Mouse (Mus musculus): Measurements from ENCODE around the gene Erlec1. TPM values are rescaled to one million over a fixed set of nuclear protein-coding genes. Genes with fewer than 3 reads are reported as not detected.

The Erlec1 gene
- polyA plus RNA-seq, 1 experiment from 2014 or later, result 12.7 TPM

DNA sequence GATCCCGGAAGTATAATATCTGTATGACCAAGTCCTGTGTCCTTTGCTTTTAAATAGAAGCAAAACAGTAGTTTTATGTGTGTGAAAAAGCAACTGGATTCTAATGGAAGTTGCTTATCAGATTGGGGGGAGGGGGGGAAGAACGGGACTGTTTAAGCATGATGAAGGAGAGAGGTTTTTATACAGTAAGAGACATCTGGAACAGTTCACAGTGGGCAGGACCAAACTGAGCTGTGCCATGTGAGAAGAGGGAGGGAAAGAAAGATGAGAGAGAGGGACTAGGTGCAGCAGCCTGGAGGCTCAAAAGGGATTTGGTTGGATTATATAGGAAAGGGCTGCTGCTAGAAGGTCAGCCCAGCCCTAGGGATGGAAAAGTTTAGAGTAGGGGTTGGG is 32.5 kb upstream of the Erlec1 start:
- Histone ChIP-seq H3K9me3 (ENCODE audit: control insufficient read depth) (no peaks in the 10 kb centered on the region), H3K27me3 (replicated peaks; ENCODE audit: control insufficient read depth, insufficient read depth, low read length) (no peaks in the 10 kb centered on the region), H3K4me2 (replicated peaks; ENCODE audit: low read depth) (peak overlapping the region; percentile 80), H3K9ac (ENCODE audit: low read depth, low read length) (peak overlapping the region; percentile 67), H3K27ac (ENCODE audit: low read depth, low read length) (peak overlapping the region; percentile 68; the same call in 1 of the 2 replicates), H3K36me3 (ENCODE audit: control insufficient read depth, insufficient read depth) (no peaks in the 10 kb centered on the region), H3K4me1 (replicated peaks; ENCODE audit: control insufficient read depth, insufficient read depth, low read length) (no peaks in the 10 kb centered on the region), H3K4me3 (ENCODE audit: low read depth, low read length) (peak overlapping the region; percentile 56)
- peak; percentile 73 for ATAC-seq
- TF ChIP-seq CTCF (IDR thresholded peaks at IDR 0.05; ENCODE audit: low read depth), result no peak
- WGBS, result 4% methylated on average over 2 of the region's 2 CpGs

DNA sequence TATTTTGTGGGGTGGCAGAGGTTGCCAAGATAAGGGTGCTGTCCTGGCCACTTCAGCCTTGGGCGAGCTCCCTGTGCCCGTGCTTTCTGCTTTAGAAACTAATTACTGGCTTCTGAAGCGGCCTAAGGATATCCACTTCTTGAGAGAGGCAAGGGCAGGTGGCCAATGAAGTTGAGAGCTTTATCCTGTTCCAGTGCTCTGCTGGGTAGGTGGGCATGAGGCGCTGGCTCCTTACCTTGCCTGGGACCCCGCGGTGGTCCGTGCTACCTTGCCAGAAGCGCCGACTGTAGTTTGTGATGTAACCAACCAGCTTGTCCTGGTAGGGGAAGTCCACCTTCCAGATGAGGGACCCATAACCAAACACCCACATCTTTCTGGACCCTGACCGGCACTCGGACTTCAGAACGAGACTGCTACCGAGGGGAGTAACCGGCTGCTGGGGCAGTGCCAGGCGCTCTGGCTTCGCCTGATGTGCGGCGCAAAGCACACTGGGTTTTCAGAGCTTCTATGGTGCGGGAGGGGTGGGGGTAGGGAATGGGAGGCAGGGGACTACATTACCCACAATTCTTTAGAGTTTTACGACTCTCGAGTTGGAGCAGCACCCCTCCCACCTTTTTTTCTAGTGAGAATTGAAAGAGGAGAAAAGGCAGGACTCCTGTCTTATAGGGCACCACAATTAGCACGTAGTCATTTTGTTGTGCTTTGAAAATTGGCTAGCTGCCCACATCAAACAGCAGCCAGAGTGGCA is 31.9 kb upstream of the Erlec1 start, which contains the start of gene Chac2:
Chac2 (minus strand) TSS at position 474 of the 748 bp plus-strand sequence.
- WGBS, result 2% methylated on average over 22 of the region's 22 CpGs

DNA sequence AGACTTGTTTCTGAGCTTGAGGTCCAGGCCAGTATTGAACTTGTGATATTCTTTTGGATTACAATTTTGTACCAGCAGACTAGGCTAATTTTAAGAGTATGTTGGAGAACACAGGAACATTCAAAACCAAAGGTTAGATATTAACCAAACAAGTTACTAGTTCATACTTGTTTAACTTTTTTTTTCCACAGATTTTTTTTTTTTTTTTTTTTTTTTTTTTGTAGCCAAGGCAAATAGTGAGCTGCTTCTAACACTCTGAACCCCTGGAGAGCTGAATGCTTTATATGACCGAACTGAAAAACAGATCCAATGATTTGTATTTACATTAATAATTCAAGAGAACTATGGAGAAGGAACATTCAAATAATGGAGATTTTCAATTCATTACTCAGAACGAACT is 31.1 kb upstream of the Erlec1 start:
- WGBS, result 41% methylated on average over 2 of the region's 2 CpGs
- peak overlapping the region; percentile 56; the same call in 1 of the 2 replicates for H3K4me3 ChIP-seq (ENCODE audit: low read depth, low read length)
- no peaks in the 10 kb centered on the region for H3K36me3 ChIP-seq (ENCODE audit: control insufficient read depth, insufficient read depth)
- no peak for ATAC-seq
- H3K4me2 ChIP-seq (replicated peaks; ENCODE audit: low read depth), result peak overlapping the region; percentile 80
- H3K9me3 ChIP-seq (ENCODE audit: control insufficient read depth), result no peaks in the 10 kb centered on the region
- no peaks in the 10 kb centered on the region for H3K4me1 ChIP-seq (replicated peaks; ENCODE audit: control insufficient read depth, insufficient read depth, low read length)
- H3K9ac ChIP-seq (ENCODE audit: low read depth, low read length), result no peak overlapping the region
- no peaks in the 10 kb centered on the region for H3K27me3 ChIP-seq (replicated peaks; ENCODE audit: control insufficient read depth, insufficient read depth, low read length)
- H3K27ac ChIP-seq (ENCODE audit: low read depth, low read length), result no peak overlapping the region
- TF ChIP-seq CTCF (IDR thresholded peaks at IDR 0.05; ENCODE audit: low read depth), result no peak

More for the DNA sequence above, 31.9 kb upstream of the Erlec1 start, which contains the start of gene Chac2:
- Histone ChIP-seq H3K36me3 (ENCODE audit: control insufficient read depth, insufficient read depth) (no peaks in the 10 kb centered on the region), H3K4me2 (replicated peaks; ENCODE audit: low read depth) (peak within 1 kb of the TSS; percentile 80), H3K4me3 (ENCODE audit: low read depth, low read length) (peak within 1 kb of the TSS; percentile 56), H3K27me3 (replicated peaks; ENCODE audit: control insufficient read depth, insufficient read depth, low read length) (no peaks in the 10 kb centered on the region), H3K9ac (ENCODE audit: low read depth, low read length) (peak within 1 kb of the TSS; percentile 67), H3K9me3 (ENCODE audit: control insufficient read depth) (no peaks in the 10 kb centered on the region), H3K4me1 (replicated peaks; ENCODE audit: control insufficient read depth, insufficient read depth, low read length) (no peaks in the 10 kb centered on the region), H3K27ac (ENCODE audit: low read depth, low read length) (peak within 1 kb of the TSS; percentile 68)
- TF ChIP-seq CTCF (IDR thresholded peaks at IDR 0.05; ENCODE audit: low read depth), result no peak
- peak; percentile 98 for ATAC-seq

DNA sequence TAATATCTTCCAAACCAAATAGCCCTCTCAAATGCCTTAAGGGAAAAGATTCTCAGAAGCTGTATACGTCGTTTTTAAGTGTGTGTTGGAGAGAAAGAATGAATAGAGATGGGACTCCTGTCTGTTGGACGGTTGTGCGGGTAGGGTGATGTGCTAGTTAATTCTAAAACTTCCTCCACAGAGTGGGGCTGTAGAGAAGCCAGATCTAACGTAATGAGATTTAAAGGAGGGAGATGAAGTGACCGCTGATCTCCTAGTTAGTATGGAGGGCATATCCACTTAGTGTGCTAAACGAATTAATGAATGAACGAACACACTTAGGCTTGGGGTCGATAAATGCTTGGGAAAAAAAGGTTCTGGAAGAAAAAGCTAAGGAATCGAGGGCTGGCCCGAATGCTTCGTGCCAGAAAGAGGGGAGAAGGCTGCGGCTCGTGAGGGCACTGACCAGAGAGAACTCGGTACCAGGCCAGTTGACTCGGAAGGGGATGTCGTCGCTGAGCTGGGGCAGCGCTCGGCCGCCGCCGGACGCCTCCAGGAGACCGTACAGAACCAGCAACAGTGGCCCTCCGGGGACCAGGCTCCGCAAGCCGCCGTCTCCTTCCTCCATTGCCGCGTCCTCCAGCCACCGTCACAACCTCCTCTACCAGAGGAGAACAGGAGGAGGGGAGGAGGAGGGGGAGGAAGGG is 523 bp downstream of the Erlec1 start:
- WGBS, result under 1% methylated on average over 24 of the region's 32 CpGs
- peak overlapping the region; percentile 80 for H3K4me2 ChIP-seq (replicated peaks; ENCODE audit: low read depth)
- peak; percentile 81 for ATAC-seq
- H3K9ac ChIP-seq (ENCODE audit: low read depth, low read length), result peak overlapping the region; percentile 72
- H3K4me3 ChIP-seq (ENCODE audit: low read depth, low read length), result peak overlapping the region; percentile 70
- H3K27ac ChIP-seq (ENCODE audit: low read depth, low read length), result peak overlapping the region; percentile 68; the same call in 1 of the 2 replicates
- no peaks in the 10 kb centered on the region for H3K9me3 ChIP-seq (ENCODE audit: control insufficient read depth)
- peak; percentile 34; the same call in 1 of the 2 replicates for TF ChIP-seq CTCF (IDR thresholded peaks at IDR 0.05; ENCODE audit: low read depth)
- H3K4me1 ChIP-seq (replicated peaks; ENCODE audit: control insufficient read depth, insufficient read depth, low read length), result no peaks in the 10 kb centered on the region
- H3K36me3 ChIP-seq (ENCODE audit: control insufficient read depth, insufficient read depth), result peaks cover 20% of the 10 kb centered on the region; the same call in 1 of the 2 replicates
- no peaks in the 10 kb centered on the region for H3K27me3 ChIP-seq (replicated peaks; ENCODE audit: control insufficient read depth, insufficient read depth, low read length)

DNA sequence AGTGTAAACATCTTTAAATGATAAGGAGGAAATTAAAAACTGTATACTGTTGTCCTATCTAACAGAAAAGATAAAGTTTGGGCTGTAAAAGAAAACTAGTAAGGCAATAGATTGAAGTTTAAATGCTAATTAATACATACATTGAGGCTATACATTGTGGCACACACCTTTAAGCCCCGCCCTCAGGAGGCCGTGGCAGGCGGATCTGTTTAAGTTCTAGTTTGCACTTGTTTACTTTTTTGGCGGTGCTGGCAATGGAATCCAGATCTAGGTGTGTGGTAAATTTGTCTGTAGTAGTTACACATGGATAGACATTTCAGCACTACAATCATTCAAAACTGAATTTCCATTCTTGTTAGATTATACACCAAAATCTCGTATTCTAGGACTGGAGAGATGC is 1.3 kb downstream of the Erlec1 start:
- Histone ChIP-seq H3K27ac (ENCODE audit: low read depth, low read length) (no peak overlapping the region), H3K4me2 (replicated peaks; ENCODE audit: low read depth) (peak overlapping the region; percentile 80), H3K9ac (ENCODE audit: low read depth, low read length) (peak overlapping the region; percentile 72; the same call in 1 of the 2 replicates), H3K4me3 (ENCODE audit: low read depth, low read length) (peak overlapping the region; percentile 70; the same call in 1 of the 2 replicates), H3K36me3 (ENCODE audit: control insufficient read depth, insufficient read depth) (peaks cover 26% of the 10 kb centered on the region; the same call in 1 of the 2 replicates), H3K9me3 (ENCODE audit: control insufficient read depth) (no peaks in the 10 kb centered on the region), H3K4me1 (replicated peaks; ENCODE audit: control insufficient read depth, insufficient read depth, low read length) (no peaks in the 10 kb centered on the region), H3K27me3 (replicated peaks; ENCODE audit: control insufficient read depth, insufficient read depth, low read length) (no peaks in the 10 kb centered on the region)
- ATAC-seq, result no peak
- no peak for TF ChIP-seq CTCF (IDR thresholded peaks at IDR 0.05; ENCODE audit: low read depth)
- 25% methylated on average over 5 of the region's 5 CpGs for WGBS

DNA sequence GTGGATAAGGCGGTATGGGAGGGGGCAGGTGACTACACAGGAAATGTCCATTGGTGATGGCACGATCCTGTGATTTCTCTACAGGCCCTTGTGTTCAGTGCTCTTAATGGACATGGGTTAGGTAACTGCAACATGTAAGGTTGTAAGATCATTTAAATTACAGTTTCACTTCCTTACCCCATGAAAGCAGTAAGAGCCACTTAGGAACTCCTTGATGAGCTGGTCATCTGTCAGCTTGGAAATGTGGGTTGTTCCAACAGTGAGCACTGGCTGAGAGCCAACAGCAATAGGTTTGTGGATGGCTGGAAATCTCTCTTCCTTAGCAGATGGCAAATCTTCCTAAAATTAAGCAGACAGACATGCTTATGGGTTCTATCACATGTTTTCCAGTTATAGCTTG is 10.6 kb downstream of the Erlec1 start:
- no peak for ATAC-seq
- WGBS, result 95% methylated on average over 2 of the region's 2 CpGs
- no peak overlapping the region for H3K9ac ChIP-seq (ENCODE audit: low read depth, low read length)

More for the DNA sequence above, 10.6 kb downstream of the Erlec1 start:
- Histone ChIP-seq H3K36me3 (ENCODE audit: control insufficient read depth, insufficient read depth) (peaks cover 62% of the 10 kb centered on the region), H3K4me3 (ENCODE audit: low read depth, low read length) (no peak overlapping the region), H3K4me1 (replicated peaks; ENCODE audit: control insufficient read depth, insufficient read depth, low read length) (no peaks in the 10 kb centered on the region), H3K27me3 (replicated peaks; ENCODE audit: control insufficient read depth, insufficient read depth, low read length) (no peaks in the 10 kb centered on the region), H3K4me2 (replicated peaks; ENCODE audit: low read depth) (no peak overlapping the region), H3K27ac (ENCODE audit: low read depth, low read length) (no peak overlapping the region), H3K9me3 (ENCODE audit: control insufficient read depth) (no peaks in the 10 kb centered on the region)
- no peak for TF ChIP-seq CTCF (IDR thresholded peaks at IDR 0.05; ENCODE audit: low read depth)

Measured in intestine, postnatal 0 days (tissue).